Mouse (Mus musculus): ENCODE results near the gene Trrap. TPM values are rescaled to one million over a fixed set of nuclear protein-coding genes. Genes with fewer than 3 reads are reported as not detected.

The Trrap gene
- total and polyA plus RNA-seq, 3 experiments, result 44.1 to 91.6 (median 45.6) TPM

DNA sequence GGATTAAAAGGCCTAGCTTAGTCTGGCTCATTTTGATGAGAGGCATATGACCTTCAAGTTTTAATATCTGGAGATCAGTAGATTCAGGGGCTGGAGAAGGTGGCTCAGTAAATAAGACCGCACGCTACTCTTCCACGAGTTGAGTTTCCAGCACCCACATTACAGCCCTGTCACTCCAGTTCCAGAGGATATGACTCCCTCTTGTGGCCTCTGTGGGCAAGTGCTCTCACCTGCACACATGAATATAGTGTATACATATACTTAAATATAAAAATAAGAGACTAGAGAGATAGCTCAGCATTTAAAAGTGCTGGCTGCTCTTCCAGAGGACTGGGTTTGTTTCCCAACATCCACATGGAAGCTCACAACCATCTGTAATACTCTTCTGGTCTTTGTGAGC lies 84.3 kb downstream of the Trrap start:
- no peaks in the 10 kb centered on the region for H3K27me3 ChIP-seq (ENCODE audit: control insufficient read depth in 1 of 2, insufficient read depth in 2 of 2, low read length in 2 of 2)
- H3K79me2 ChIP-seq (ENCODE audit: control insufficient read depth, insufficient read depth, low read length, poor library complexity), result no peaks in the 10 kb centered on the region
- H3K27ac ChIP-seq (ENCODE audit: control insufficient read depth, low read depth, low read length), result no peak overlapping the region
- no peak overlapping the region for H3K4me3 ChIP-seq (ENCODE audit: control insufficient read depth in 1 of 2, insufficient read depth in 1 of 2, low read depth in 2 of 2, low read length in 2 of 2)
- peaks cover 0 to 7% of the 10 kb centered on the region in 2 experiments; a peak in 2 of 4 replicates for H3K36me3 ChIP-seq (ENCODE audit: control insufficient read depth in 1 of 2, insufficient read depth in 2 of 2, low read length in 2 of 2)
- peak; percentile 49 for DNase-seq (ENCODE audit: low read depth, low spot score)
- no peaks in the 10 kb centered on the region for H3K4me1 ChIP-seq (ENCODE audit: control insufficient read depth in 1 of 2, insufficient read depth in 2 of 2, low read length in 2 of 2)
- no peaks in the 10 kb centered on the region for H3K9me3 ChIP-seq (replicated peaks; ENCODE audit: insufficient read depth, low read length)
- no peak overlapping the region for H3K9ac ChIP-seq (ENCODE audit: control insufficient read depth, low read depth, low read length, poor library complexity, severe bottlenecking)
- TF ChIP-seq CTCF (IDR thresholded peaks at IDR 0.05 in 2 of 3, conservative IDR thresholded peaks at IDR 0.05 in 1 of 3; ENCODE audit: control insufficient read depth in 1 of 3, insufficient read depth in 1 of 3, low read depth in 2 of 3, low read length in 3 of 3, poor library complexity in 1 of 3, severe bottlenecking in 1 of 3) (peak; percentile 26 to 48 (median 48); a peak in 5 of 6 replicates), MYC (IDR thresholded peaks at IDR 0.05; ENCODE audit: low read depth, low read length) (no peak), RAD21 (IDR thresholded peaks at IDR 0.05; ENCODE audit: low read depth, low read length) (0 out of 2 replicates have a peak, but pooled peaks have one; percentile 3)

DNA sequence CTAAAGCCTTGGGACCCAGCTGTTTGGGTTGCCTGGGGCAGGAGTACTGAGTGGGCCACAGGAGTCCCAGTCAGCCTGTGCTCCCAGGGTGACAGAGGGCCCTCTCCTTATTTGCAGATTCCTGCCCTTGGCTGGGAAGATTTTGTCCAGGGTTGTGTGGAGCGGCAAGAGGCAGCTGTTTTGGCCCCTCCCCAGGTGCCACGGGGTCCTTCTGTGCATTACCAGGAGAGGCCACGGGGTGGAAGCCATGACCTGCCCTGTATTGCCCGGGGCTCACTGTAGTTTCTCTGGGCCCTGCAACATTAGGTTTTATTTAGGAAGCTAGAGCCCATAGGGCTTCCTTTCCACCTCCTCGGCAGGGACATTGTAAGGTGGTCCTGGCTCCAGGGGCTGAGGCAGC lies 86.4 kb downstream of the Trrap start:
- DNase-seq (ENCODE audit: low read depth, low spot score), result no peak
- Histone ChIP-seq H3K79me2 (ENCODE audit: control insufficient read depth, insufficient read depth, low read length, poor library complexity) (no peaks in the 10 kb centered on the region), H3K4me3 (ENCODE audit: control insufficient read depth in 1 of 2, insufficient read depth in 1 of 2, low read depth in 2 of 2, low read length in 2 of 2) (no peak overlapping the region), H3K27ac (ENCODE audit: control insufficient read depth, low read depth, low read length) (no peak overlapping the region), H3K9ac (ENCODE audit: control insufficient read depth, low read depth, low read length, poor library complexity, severe bottlenecking) (no peak overlapping the region), H3K36me3 (ENCODE audit: control insufficient read depth in 1 of 2, insufficient read depth in 2 of 2, low read length in 2 of 2) (peaks cover 0 to 8% of the 10 kb centered on the region in 2 experiments; a peak in 2 of 4 replicates), H3K4me1 (ENCODE audit: control insufficient read depth in 1 of 2, insufficient read depth in 2 of 2, low read length in 2 of 2) (no peaks in the 10 kb centered on the region), H3K27me3 (ENCODE audit: control insufficient read depth in 1 of 2, insufficient read depth in 2 of 2, low read length in 2 of 2) (no peaks in the 10 kb centered on the region), H3K9me3 (replicated peaks; ENCODE audit: insufficient read depth, low read length) (no peaks in the 10 kb centered on the region)
- TF ChIP-seq NRF1 (IDR thresholded peaks at IDR 0.05; ENCODE audit: insufficient read depth, low read depth, low read length, poor library complexity, severe bottlenecking), result no peak
- no peak for TF ChIP-seq EP300 (IDR thresholded peaks at IDR 0.05; ENCODE audit: low read depth in 1 of 2, low read length in 2 of 2)
- no peak for TF ChIP-seq TAL1 (IDR thresholded peaks at IDR 0.05; ENCODE audit: low read length)

DNA sequence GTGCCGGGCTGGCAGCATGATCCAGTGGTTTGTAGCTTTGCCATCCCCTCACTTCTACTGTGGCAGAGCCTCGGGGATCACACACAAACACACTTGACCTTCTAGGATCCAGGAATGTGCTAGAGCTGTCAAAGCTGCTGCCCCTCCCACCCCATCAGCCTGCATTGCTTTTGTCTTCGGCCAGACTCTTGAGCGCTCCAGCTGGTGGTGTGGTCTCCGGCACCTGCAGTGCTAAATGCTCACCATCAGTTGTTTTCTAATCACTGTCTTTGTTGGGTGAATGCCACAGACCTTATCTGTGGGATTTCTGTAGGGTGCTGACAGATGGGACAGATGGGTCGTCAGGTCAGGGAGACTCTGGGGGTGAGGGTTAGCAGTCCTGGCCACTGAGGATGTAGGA lies 88.4 kb downstream of the Trrap start:
- Histone ChIP-seq H3K4me1 (ENCODE audit: control insufficient read depth in 1 of 2, insufficient read depth in 2 of 2, low read length in 2 of 2) (no peaks in the 10 kb centered on the region), H3K4me3 (ENCODE audit: control insufficient read depth in 1 of 2, insufficient read depth in 1 of 2, low read depth in 2 of 2, low read length in 2 of 2) (no peak overlapping the region)

More for the DNA sequence above, 88.4 kb downstream of the Trrap start:
- Histone ChIP-seq H3K27me3 (ENCODE audit: control insufficient read depth in 1 of 2, insufficient read depth in 2 of 2, low read length in 2 of 2) (no peaks in the 10 kb centered on the region), H3K36me3 (ENCODE audit: control insufficient read depth in 1 of 2, insufficient read depth in 2 of 2, low read length in 2 of 2) (peaks cover 0 to 6% of the 10 kb centered on the region in 2 experiments; a peak in 2 of 4 replicates), H3K27ac (ENCODE audit: control insufficient read depth, low read depth, low read length) (no peak overlapping the region), H3K9me3 (replicated peaks; ENCODE audit: insufficient read depth, low read length) (no peaks in the 10 kb centered on the region), H3K79me2 (ENCODE audit: control insufficient read depth, insufficient read depth, low read length, poor library complexity) (no peaks in the 10 kb centered on the region), H3K9ac (ENCODE audit: control insufficient read depth, low read depth, low read length, poor library complexity, severe bottlenecking) (no peak overlapping the region)
- TF ChIP-seq MYB (IDR thresholded peaks at IDR 0.05; ENCODE audit: low read depth, low read length), result no peak
- no peak for TF ChIP-seq ZKSCAN1 (IDR thresholded peaks at IDR 0.05; ENCODE audit: low read depth, low read length)
- TF ChIP-seq GATA1 (IDR thresholded peaks at IDR 0.05; ENCODE audit: low read depth, low read length), result no peak
- no peak for TF ChIP-seq MYC (IDR thresholded peaks at IDR 0.05; ENCODE audit: low read depth, low read length)
- TF ChIP-seq POLR2A (IDR thresholded peaks at IDR 0.05; ENCODE audit: control insufficient read depth in 1 of 2, insufficient read depth in 1 of 2, low read depth in 1 of 2, low read length in 2 of 2, poor library complexity in 1 of 2), result no peak
- no peak for TF ChIP-seq POLR2AphosphoS2 (IDR thresholded peaks at IDR 0.05; ENCODE audit: low read length)
- TF ChIP-seq POLR2AphosphoS5 (IDR thresholded peaks at IDR 0.05; ENCODE audit: borderline replicate concordance, low read depth, low read length), result no peak
- TF ChIP-seq ELF1 (IDR thresholded peaks at IDR 0.05; ENCODE audit: low read depth, low read length), result no peak
- TF ChIP-seq USF1 (IDR thresholded peaks at IDR 0.05; ENCODE audit: low read depth, low read length), result no peak
- no peak for TF ChIP-seq TBP (IDR thresholded peaks at IDR 0.05; ENCODE audit: low read depth, low read length)
- no peak for TF ChIP-seq MAZ (IDR thresholded peaks at IDR 0.05; ENCODE audit: low read depth, low read length)
- TF ChIP-seq MEF2A (IDR thresholded peaks at IDR 0.05; ENCODE audit: extremely low read depth, insufficient replicate concordance, low read depth, low read length, poor library complexity, severe bottlenecking), result no peak
- TF ChIP-seq CTCF (IDR thresholded peaks at IDR 0.05 in 2 of 3, conservative IDR thresholded peaks at IDR 0.05 in 1 of 3; ENCODE audit: control insufficient read depth in 1 of 3, insufficient read depth in 1 of 3, low read depth in 2 of 3, low read length in 3 of 3, poor library complexity in 1 of 3, severe bottlenecking in 1 of 3), result no peak
- TF ChIP-seq ZNF384 (IDR thresholded peaks at IDR 0.05; ENCODE audit: low read depth, low read length), result no peak
- no peak for TF ChIP-seq JUND (IDR thresholded peaks at IDR 0.05; ENCODE audit: low read depth, low read length)
- TF ChIP-seq CHD2 (IDR thresholded peaks at IDR 0.05; ENCODE audit: low read length), result no peak
- no peak for TF ChIP-seq NELFE (IDR thresholded peaks at IDR 0.05; ENCODE audit: low read depth, low read length)
- no peak for TF ChIP-seq USF2 (IDR thresholded peaks at IDR 0.05; ENCODE audit: borderline replicate concordance in 1 of 2, insufficient read depth in 1 of 2, low read depth in 1 of 2, low read length in 2 of 2)
- no peak for DNase-seq (ENCODE audit: low read depth, low spot score)
